Mouse (Mus musculus) lung, postnatal 4 days (tissue): Measurements from ENCODE around the gene Dpy30.
"Not testable (repeated sequence)": the region's sequence is repeated elsewhere in the genome, so short reads cannot be mapped to it uniquely, and the experiment has no call there.

Source experiments
- DNase-seq, 2 experiments: peaks; one replicate each; pipeline ENCODE4 v3.0.0; 2021

Dpy30 gene

DNA sequence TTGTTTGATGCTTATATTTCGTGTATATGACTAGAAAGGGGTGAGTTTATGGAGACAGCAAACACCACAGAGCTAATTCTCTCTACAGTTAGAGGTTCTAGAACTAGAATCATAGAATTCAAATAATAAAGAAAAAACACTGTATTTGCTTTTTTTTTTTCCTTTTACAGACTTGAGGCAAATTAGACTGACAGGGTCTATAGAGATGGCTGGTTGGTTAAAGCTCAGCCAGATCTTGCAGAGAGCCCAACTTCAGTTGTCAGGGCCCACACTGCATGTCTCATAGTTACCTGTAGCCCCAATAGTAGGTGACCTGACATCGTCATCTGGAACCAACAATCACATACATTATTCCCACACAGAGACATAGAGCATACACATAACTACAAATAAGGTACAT is at the start of gene Dpy30:
TSS of gene Dpy30 (minus strand) at position 101 of the 400 bp plus-strand sequence.
- no peak for DNase-seq

DNA sequence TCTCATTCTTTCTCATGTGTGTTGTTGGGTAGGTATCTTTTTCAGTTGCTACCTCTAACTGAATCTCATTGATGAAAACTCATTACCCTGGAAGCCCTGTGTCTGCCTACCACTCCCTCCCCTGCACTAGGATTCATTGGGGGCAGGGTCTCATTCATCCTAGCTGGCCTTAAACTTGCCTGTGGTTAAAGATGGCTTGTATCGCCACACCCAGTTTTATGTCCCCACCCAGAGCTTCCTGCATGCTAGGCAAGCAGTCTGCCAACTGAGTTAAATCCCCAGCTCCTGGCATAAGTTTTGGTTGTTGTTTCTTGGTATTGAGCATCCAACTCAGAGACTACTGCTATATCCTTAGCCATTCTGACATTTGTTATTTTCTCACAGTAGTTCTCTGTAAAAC is 39.8 kb upstream of the Dpy30 start:
- no peak for DNase-seq

DNA sequence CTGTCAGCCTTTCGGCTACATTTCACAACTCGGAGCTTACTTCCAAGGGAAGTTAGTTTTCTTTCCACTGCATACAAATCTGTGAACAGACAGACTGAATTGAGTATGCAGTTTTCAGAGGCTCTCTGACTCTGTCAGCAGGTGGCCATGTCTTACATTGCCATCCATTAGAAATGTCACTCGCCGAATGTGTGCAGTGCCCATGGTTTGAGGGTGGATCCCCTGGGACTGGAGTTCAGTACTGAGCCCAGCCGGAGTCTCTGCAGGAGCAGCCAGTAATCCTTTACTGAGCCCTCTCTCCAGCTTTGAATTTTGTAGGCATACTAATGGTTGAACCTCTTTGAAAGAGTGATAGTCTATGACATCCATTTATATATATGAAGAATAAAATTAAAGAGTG is 17.4 kb upstream of the Dpy30 start:
- DNase-seq = no peak

DNA sequence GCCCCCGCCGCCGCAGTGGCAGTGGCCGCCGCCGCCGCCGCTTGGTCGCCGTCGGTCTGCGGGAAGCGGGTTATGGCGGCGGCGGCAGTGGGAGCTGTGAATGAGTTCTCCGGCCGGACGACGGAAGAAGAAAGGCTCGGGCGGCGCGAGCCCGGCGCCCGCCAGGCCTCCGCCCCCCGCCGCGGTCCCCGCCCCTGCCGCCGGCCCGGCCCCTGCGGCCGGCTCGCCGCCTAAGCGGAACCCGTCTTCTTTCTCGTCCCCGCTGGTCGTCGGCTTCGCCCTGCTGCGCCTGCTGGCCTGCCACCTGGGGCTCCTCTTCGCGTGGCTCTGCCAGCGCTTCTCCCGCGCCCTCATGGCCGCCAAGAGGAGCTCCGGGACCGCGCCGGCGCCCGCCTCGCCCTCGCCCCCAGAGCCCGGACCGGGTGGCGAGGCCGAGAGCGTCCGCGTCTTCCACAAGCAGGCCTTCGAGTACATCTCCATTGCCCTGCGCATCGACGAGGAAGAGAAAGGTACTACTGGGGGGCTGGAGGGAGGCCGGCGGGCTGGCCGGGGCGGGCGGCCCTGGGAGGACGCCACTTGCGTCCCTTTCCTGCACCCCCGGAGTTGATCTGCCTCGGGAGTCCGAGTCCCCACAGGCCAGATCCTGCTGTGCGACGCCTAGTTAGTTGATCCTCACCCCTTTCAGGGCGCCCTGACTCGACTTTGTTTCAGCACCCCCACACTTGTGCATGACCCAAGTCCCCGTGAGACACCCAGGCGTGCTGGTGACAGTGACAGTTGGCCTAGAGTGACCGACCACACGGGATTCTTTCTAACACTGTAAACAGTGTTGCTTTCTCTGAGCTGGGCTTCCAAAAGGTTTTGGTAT is 15.4 kb upstream of the Dpy30 start, which contains the start of gene Spast:
TSS of gene Spast (plus strand) at position 51 of the 868 bp plus-strand sequence.
- DNase-seq = peak; percentile 83 to 89

DNA sequence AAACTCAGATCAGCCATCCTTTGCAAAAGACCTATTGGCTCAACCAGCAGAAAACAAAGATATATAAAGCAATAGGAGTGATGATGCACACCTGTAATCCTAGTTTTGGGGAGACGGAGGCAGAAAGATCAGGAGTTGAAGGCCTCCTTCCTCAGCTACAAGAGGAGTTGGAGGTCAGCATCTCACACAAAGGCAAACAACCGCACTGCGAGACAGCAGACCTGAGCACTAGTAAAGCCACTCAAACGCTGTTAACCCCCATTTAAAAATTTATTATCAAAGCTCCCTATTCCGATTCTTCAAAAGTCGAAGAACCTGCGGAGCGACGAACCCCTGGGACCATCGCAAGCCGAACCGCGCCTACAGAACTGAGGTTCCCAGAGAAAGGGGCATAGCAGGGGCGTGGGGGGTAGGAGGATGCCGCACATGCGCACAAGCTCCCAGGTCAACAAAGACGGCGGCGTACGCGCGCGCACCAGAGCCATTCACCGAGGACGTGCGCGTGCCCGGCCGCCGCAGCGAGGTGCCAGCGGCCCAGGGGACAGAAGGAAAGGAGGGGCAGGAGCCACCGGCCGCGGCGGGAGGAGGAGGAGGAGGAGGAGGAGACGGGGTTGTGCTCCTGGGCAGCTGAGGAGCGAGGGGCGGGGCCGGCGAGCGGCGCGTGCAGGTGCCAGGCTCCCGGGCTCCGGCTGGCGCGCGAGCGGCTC is 14.6 kb upstream of the Dpy30 start:
- DNase-seq = peak; percentile 95 to 97

DNA sequence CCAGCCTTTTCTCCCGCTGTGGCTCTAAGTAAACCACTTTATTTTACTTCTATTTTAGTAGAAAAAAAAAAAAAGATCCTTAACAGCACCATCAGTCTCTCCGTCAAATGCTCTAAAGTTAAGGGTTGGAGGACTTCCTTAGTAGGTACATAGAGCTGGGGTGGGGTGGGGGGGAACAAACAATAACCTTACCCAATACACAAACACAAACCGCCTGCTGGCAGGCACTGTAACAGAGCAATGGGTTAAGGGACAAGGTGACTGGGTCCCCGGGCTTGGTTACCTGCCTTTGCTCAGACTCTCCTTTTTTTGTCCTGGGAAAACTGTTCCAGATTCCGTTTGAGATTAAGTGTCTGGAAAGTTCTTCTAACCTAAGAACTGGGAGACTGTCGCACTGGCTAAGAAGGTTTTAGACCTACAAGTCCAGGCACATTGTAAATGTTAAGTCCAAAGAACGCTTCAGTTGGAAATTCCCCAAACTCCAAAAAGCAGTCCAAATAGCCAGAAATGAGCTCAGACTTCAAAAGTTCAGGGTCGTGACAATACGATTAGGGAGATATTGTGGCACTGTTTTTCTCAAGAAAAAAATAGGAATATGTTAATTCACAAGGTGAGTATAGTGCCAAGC is 7.4 kb upstream of the Dpy30 start:
- DNase-seq = no peak

DNA sequence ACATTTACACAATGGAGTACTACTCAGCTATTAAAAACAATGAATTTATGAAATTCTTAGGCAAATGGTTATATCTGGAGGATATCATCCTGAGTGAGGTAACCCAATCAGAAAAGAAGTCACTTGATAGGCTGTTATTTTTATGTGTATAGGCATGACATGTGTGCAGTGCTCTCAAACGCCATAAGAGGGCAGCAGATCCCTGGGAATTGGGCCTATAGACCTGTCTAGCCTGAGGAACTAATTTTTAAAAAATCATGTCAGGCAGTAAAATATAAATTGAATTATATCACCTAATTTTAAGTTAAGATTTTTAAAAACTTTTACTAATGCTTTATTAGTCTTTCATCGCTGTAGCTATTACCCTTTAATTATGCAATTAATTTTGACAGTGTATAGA is 4.4 kb upstream of the Dpy30 start:
- peak; percentile 32 to 67 for DNase-seq

DNA sequence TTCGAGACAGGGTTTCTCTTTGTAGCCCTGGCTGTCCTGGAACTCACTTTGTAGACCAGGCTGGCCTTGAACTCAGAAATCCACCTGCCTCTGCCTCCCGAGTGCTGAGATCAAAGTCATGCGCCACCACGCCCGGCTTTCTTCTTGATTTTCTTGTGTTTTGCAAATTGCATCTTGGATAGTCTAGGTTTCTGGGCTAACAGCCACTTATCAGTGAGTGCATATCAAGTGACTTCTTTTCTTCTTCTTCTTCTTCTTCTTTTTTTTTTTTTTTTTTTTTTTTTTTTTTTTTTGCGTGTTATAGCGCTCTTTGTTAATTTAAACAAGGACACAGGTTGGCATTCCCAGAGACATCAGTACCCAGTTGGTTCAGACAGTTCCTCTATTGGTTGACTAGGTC is 3.5 kb upstream of the Dpy30 start:
- not testable (repeated sequence) for DNase-seq

DNA sequence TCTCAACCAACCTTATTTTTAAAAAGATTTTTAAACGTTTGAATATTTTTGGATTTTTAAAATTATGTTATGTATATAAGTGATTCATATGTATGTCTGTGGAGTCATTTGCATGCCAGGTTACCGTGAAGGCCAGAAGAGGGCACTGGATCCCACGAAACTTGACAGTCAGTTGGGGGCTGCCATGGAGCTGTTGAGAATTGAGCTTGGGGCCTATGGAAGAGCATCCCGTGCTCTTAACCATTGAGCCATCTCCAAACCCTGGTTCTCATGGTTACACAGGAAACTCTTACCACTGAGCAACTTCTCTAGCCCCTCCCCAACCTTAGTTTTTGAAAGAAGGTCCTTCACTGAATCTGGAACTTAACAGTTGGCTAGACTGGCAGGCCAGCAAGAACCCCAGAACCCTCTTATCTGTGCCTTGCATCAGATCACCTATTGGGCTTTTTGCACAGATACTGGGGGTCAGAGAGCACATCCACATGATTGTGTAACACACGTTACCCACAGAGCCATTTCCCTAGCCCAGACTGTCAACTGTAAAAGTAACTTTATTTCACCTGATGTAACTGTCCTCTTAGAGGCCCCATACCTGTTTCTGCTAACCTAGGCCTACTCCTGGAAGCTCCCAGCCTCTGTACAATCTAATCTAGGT is 1.2 kb downstream of the Dpy30 start:
- DNase-seq = peak in 1 of 2 experiments; percentile 9

DNA sequence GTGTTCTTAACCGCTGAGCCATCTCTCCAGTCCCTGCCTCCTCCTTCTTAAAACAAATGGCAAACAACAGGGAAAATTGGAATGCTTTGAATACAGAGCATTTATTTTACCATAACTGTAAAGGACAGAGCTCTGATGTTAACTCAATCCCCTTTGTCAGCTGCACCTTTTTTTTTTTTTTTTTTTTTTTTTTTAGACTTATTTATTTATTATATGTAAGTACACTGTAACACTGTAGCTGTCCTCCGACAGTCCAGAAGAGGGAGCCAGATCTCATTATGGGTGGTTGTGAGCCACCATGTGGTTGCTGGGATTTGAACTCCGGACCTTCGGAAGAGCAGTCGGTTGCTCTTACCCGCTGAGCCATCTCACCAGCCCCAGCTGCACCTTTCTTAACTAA is 5.0 kb downstream of the Dpy30 start:
- no peak for DNase-seq

DNA sequence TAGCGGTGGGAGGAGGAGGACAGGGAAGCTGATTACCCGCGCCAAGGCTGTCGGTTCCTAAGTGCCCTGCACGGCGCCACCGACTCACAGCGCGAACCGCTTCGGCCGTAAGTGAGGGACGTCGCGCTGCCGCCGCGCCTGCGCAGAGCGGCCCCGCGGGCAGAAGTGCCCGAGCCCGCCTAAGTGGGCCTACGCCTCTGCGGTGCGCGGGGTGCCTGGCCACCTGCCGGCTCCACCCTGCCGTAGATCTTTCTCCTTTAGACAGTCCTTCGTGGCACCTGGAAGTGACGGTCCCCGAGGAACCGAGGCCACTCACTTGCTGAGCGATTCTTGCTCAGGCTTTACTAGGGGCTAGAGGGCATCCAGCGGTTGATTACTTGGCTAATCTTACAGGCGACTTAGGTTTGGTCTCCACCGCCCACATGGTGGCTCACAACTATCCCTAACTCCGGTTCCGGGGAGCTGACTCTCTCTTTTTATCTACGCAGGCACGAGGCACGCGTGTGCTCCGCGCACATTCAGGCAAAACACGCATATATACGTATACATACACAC is 7.4 kb downstream of the Dpy30 start:
- peak; percentile 92 to 95 for DNase-seq

DNA sequence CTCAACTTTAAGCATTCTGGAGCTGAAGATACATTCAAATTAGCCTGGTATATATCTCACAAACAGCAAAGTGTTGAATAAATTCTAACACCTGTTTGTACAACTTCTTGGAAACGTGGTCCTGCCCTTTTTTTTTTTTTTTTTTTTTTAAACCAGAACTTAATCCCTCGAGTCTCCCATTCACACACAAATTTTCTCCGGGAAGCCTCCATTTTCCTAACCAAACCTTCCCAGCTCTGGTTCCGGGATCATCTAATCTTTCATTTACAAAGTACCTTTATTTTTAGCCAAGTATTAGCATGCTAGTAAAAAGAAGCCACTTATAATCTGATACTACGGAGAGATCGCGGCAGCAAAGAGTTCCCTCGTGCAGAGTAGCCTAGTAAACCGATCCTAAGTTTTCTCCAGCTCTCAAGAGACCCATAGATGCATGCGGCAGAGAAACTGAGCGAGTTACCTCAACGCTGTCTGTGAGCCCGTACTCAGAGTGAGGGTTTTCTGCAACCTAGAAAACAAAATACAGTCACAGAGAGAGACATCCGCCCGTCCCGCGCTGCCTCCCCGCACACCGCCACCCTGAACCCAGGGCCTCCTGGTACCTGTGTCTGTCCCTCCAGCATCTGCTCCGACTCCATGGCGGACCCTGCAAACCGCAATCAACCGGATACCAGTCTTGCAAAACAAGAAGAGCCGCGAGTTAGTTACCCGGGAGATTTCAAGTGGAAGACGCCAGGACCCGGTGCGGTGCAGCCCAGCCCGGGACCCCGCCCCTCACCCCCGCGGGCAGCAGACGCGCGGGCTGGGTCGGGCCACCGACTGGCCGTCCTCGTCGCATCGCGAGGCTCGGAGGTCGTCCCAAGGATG is 8.1 kb downstream of the Dpy30 start:
- DNase-seq = no peak

DNA sequence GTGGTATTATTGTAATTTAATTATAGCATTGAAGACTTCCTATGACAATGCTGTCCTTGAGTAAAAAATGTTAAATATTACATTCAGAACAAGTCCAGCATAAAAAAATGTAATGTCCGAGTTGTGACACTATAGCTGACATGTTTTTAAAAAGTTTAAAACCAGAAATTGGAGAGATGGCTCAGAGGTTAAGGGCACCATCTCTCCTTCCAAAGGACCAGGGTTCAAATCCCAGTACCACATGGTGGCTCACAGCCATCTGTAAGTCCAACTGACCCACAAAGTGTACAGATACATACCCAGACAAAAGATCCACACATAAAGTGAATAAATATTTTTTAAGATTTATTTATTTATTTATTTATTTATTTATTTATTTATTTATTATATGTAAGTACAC is 17.7 kb downstream of the Dpy30 start:
- no peak for DNase-seq

DNA sequence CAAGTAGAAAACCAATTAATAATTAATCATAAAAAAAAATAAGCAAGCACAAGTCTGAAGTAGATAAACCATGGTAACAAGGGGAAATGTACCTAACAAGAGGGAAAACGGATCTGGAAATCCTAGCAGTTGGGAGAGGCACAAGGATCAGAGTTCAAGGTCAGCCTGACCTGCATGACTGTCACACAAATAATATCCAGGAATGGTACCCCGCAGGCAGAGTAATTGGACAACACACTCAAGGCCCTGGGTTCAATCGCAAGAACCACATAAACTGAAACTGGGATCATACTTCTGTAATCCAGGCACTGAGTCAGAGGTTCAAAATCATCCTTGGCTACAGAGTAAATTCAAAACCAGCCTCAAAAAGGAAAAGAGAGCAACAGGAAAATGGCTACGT is 18.1 kb downstream of the Dpy30 start:
- DNase-seq = no peak

DNA sequence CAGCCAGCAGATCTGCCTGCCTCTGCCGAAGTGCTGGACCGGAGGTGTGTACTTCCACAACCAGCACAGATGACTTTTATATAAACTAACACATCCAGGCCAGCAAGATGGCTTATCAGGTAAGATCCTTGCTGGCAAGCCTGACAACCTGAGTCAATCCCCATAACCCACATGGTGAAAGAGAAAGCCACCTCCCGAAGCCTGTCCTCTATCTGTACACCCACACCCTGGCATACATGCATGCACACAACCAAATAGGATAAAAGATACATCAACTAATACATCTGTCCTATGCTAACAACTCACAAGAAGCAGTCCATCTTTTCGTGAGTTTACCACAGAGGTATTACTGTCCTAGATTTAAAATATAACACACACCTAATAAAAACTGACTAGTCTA is 19.7 kb downstream of the Dpy30 start:
- no peak for DNase-seq

DNA sequence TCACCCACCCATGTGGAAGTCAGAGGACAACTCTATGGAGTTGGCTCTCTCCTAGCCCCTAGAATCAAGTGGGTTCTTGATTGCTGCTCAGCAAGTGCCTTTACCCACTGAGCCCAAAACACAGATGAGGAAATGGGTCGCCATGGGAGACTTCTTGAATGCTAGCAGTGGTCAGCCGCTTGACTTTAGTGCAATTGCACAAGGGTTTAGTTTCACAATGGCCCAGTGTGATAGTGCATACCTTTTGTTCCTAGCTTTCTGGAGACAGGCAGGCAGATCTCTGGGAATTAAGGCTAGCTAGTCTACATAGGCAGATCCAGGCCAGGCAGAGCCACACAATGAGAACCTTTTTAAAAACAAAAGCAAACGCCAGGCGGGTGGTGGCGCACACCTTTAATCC is 23.7 kb downstream of the Dpy30 start:
- DNase-seq = peak in 1 of 2 experiments; percentile 15

DNA sequence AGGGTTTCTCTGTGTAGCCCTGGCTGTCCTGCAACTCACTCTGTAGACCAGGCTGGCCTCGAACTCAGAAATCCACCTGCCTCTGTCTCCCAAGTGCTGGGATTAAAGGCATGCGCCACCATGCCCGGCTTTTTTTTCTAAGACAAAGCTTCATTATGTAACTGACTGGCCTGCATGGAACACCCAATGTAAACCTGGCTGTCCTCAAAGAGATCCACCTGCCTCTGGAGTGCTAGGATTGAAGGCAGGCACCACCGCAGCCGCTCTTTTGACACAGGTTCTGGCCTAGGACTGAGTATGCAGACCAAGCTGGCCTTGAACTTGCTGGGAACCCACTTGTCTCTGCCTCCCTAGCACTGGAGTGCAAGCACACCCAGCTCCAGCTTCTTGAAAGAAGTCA is 26.8 kb downstream of the Dpy30 start:
- DNase-seq = not testable (repeated sequence)

DNA sequence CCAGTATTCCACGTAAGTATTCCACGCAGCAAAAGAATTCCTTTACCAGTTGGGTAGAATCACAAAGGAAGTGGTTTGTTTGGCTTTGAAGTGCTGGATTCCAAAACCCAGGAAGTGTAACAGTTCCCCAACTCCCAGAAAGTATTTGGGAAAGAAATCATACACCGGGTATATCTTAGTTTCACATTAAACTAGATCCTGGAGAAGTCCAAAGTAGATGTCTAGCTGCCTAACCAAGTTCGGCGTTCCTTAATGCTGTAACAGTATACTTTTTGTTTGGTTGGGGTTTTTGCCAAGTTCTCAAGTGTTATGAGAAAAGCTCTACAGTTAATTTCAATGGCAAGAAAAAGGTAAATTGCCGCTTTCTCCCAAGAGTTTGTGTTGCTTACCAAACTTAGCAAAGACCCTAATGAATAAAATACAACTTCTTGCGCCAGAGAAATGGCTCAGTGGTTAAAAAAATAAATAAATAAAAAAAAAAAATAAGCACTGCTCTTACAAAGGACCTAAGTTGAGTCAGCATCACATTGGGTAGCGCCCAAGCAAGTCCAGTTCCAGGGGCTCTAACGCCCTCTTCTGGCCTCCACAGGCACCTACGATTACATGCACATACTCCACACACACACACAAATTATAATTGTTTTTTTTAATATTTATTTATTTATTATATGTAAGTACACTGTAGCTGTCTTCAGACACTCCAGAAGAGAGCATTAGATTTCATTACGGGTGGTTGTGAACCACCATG is 27.5 kb downstream of the Dpy30 start:
- peak; percentile 45 to 60 for DNase-seq

DNA sequence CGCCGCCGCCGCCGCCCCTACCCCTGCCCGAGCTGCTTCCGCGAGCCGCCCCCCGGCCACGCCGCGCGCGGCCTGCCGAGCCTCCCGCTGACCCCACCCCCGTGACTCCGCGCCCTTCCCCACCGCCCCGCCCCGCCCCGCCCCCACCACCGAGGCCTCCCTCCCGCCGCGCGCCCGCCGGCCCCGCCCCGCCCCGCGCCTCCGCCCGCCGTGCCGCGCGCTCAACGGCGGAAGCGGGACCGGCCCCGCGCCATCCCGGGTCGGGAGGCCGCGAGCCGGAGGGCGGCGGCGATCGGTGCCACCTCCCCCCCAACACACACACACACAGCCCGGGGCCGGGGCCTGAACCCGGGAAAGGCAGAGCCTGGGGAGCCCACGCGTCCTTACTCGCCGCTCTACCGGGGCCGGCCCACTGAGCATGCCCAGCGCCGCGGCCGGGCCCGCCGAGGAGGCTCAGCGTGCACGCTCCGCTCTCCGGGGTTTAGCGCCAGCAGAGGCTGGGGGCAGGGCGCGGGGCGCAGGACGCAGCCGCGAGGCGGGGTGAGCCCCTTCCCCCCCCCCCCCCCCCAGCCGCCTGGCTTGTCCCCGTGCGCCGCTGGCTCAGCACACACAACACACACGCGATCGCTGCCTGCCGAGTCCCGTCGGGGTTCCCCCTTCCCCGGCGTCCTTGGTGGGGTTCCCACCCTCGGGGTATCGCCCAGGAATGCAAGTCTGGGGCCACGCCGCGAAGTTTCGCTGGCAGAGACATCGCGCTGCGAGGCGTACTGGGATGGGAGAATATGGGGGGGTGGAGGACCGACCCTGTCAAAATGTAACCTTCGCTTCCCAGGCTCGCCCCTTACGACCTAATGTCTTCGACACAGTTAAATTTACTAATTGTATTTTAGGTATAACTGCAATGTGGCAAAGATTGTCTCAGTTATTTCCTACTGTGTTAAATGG is 28.4 kb downstream of the Dpy30 start, which contains the start of gene Memo1:
TSS of gene Memo1 (minus strand) at position 496 of the 945 bp plus-strand sequence.
- DNase-seq = peak; percentile 88 to 94
